Mouse (Mus musculus) kidney, postnatal 0 days (tissue): ENCODE results near the gene Duox2. TPM values are rescaled to one million over a fixed set of nuclear protein-coding genes. Genes with fewer than 3 reads are reported as not detected.

Source experiments
- ATAC-seq: fragments of 200-750 bp; cut with Nextera tagmentation; replicated peaks from 2 replicates; pipeline ENCODE4 v1.8.0; 2017; ENCODE audit warnings: low read depth, moderate number of reproducible peaks, moderate TSS enrichment, moderate library complexity; ENCODE audit not compliant: low FRiP score
- DNase-seq: peaks from one replicate; pipeline ENCODE4 v3.0.0-alpha.2; 2016; ENCODE audit warnings: low spot score
- H3K27ac ChIP-seq: fragments of 300-500 bp; sonication (generic); 2 replicates; pipeline ENCODE4 v1.5.1; 2014; ENCODE audit warnings: mild to moderate bottlenecking
- H3K27me3 ChIP-seq: fragments of 300-500 bp; sonication (generic); 2 replicates; pipeline ENCODE4 v1.6.1; 2014; ENCODE audit warnings: low read length, mixed read lengths; ENCODE audit not compliant: insufficient read depth
- H3K36me3 ChIP-seq: fragments of 300-500 bp; sonication (generic); 2 replicates; pipeline ENCODE4 v1.6.1; 2014; ENCODE audit warnings: low read length, mixed read lengths; ENCODE audit not compliant: insufficient read depth
- H3K4me1 ChIP-seq: fragments of 300-500 bp; sonication (generic); replicated peaks from 2 replicates; pipeline ENCODE4 v1.6.1; 2014; ENCODE audit warnings: antibody characterized with exemption, low read length, mixed read lengths; ENCODE audit not compliant: insufficient read depth
- H3K4me2 ChIP-seq: fragments of 300-500 bp; sonication (generic); 2 replicates; pipeline ENCODE4 v1.6.1; 2014; ENCODE audit warnings: mild to moderate bottlenecking, low read length, moderate library complexity, mixed read lengths
- H3K4me3 ChIP-seq: fragments of 300-500 bp; sonication (generic); replicated peaks from 2 replicates; pipeline ENCODE4 v1.5.1; 2014; ENCODE audit warnings: low read depth, low read length
- H3K9ac ChIP-seq: fragments of 300-500 bp; sonication (generic); 2 replicates; pipeline ENCODE4 v1.6.1; 2014; ENCODE audit warnings: low read depth, low read length
- H3K9me3 ChIP-seq: fragments of 300-500 bp; sonication (generic); replicated peaks from 2 replicates; pipeline ENCODE4 v1.6.1; 2016; ENCODE audit warnings: low read length, inconsistent platforms, mixed read lengths
- CTCF ChIP-seq: IDR thresholded peaks from 2 replicates; pipeline ENCODE4 v1.5.1; 2016; ENCODE audit warnings: antibody characterized with exemption, low read depth, mild to moderate bottlenecking, moderate library complexity
- WGBS: fragments of 180-500 bp; shearing (Covaris S2); extraction: QIAGEN DNeasy Blood & Tissue Kit; methylation state at CpG from one replicate; pipeline ENCODE4 v1.1.7; 2014; 5-methylcytosine and 5-hydroxymethylcytosine counted together
- polyA plus RNA-seq: library from polyadenylated mRNA; unstranded; fragments of >200 nt; fragmentation: Nextera tagmentation; extraction: Ambion mirVana; gene quantifications from 2 replicates; pipeline ENCODE4 v1.2.1, GENCODE M21; 2015

The Duox2 gene
- polyA plus RNA-seq, 1 experiment from 2014 or later = 0.04 TPM

GRCm38 (mm10) chr2:122312722-122313417, 14.6 kb upstream of the Duox2 start:
- TF ChIP-seq CTCF = peak; percentile 74
- no peaks in the 10 kb centered on the region; the same call in 1 of the 2 replicates for H3K4me1 ChIP-seq
- peaks cover 25% of the 10 kb centered on the region for H3K27me3 ChIP-seq
- peak overlapping the region; percentile 52 for H3K4me2 ChIP-seq
- ATAC-seq = peak; percentile 52; the same call in 1 of the 2 replicates
- WGBS = 4% methylated on average over 27 of the region's 27 CpGs
- no peak overlapping the region for H3K27ac ChIP-seq
- H3K4me3 ChIP-seq = peak overlapping the region; percentile 16
- no peak overlapping the region for H3K9ac ChIP-seq
- peak; percentile 70 for DNase-seq
- no peaks in the 10 kb centered on the region for H3K9me3 ChIP-seq
- H3K36me3 ChIP-seq = no peaks in the 10 kb centered on the region

- H3K27me3 ChIP-seq = peaks cover 25% of the 10 kb centered on the region
- H3K9me3 ChIP-seq = no peaks in the 10 kb centered on the region
- WGBS = 59% methylated on average over 2 of the region's 2 CpGs
- no peak overlapping the region for H3K4me2 ChIP-seq
- no peak overlapping the region for H3K27ac ChIP-seq
- H3K4me3 ChIP-seq = no peak overlapping the region
- ATAC-seq = no peak
- no peak overlapping the region for H3K9ac ChIP-seq
- no peaks in the 10 kb centered on the region for H3K36me3 ChIP-seq
- no peak for TF ChIP-seq CTCF
- no peaks in the 10 kb centered on the region; the same call in 1 of the 2 replicates for H3K4me1 ChIP-seq
- no peak for DNase-seq
Observed at GRCm38 (mm10) chr2:122311561-122311960, 13.3 kb upstream of the Duox2 start.

GRCm38 (mm10) chr2:122309647-122310046, 11.4 kb upstream of the Duox2 start:
- Histone ChIP-seq H3K27me3 (peaks cover 20% of the 10 kb centered on the region), H3K36me3 (no peaks in the 10 kb centered on the region), H3K27ac (no peak overlapping the region), H3K4me3 (no peak overlapping the region), H3K9ac (no peak overlapping the region), H3K9me3 (no peaks in the 10 kb centered on the region), H3K4me1 (no peaks in the 10 kb centered on the region; the same call in 1 of the 2 replicates), H3K4me2 (no peak overlapping the region)
- peak; percentile 46; the same call in 1 of the 2 replicates for TF ChIP-seq CTCF
- ATAC-seq (no peak), DNase-seq (no peak)
- WGBS = 34% methylated on average over 3 of the region's 3 CpGs

- H3K27ac ChIP-seq = no peak overlapping the region
- H3K4me2 ChIP-seq = no peak overlapping the region
- H3K4me1 ChIP-seq = peaks cover 9% of the 10 kb centered on the region; the same call in 1 of the 2 replicates
- H3K27me3 ChIP-seq = peaks cover 23% of the 10 kb centered on the region
- no peak for TF ChIP-seq CTCF
- WGBS = 44% methylated on average over 4 of the region's 4 CpGs
- H3K4me3 ChIP-seq = no peak overlapping the region
- H3K36me3 ChIP-seq = no peaks in the 10 kb centered on the region
- H3K9ac ChIP-seq = no peak overlapping the region
- ATAC-seq = no peak
- DNase-seq = no peak
- H3K9me3 ChIP-seq = no peaks in the 10 kb centered on the region
Observed at GRCm38 (mm10) chr2:122306184-122306583, 7.9 kb upstream of the Duox2 start.

GRCm38 (mm10) chr2:122305097-122305892, 7.0 kb upstream of the Duox2 start:
- Histone ChIP-seq H3K36me3 (no peaks in the 10 kb centered on the region), H3K4me3 (no peak overlapping the region), H3K27ac (no peak overlapping the region), H3K4me1 (peaks cover 11% of the 10 kb centered on the region; the same call in 1 of the 2 replicates), H3K9ac (no peak overlapping the region), H3K27me3 (peaks cover 31% of the 10 kb centered on the region), H3K4me2 (no peak overlapping the region), H3K9me3 (no peaks in the 10 kb centered on the region)
- ATAC-seq = no peak
- TF ChIP-seq CTCF = no peak
- no peak for DNase-seq
- 78% methylated on average over 16 of the region's 16 CpGs for WGBS

GRCm38 (mm10) chr2:122304544-122304943, 6.3 kb upstream of the Duox2 start:
- Histone ChIP-seq H3K9ac (no peak overlapping the region), H3K4me1 (peaks cover 11% of the 10 kb centered on the region; the same call in 1 of the 2 replicates), H3K27me3 (peaks cover 38% of the 10 kb centered on the region), H3K36me3 (no peaks in the 10 kb centered on the region), H3K4me2 (no peak overlapping the region), H3K9me3 (no peaks in the 10 kb centered on the region), H3K4me3 (no peak overlapping the region), H3K27ac (no peak overlapping the region)
- 96% methylated on average over 6 of the region's 6 CpGs for WGBS
- DNase-seq = no peak
- TF ChIP-seq CTCF = no peak
- ATAC-seq = no peak
